Mouse (Mus musculus): Measurements from ENCODE around the gene Hps4. TPM values are rescaled to one million over a fixed set of nuclear protein-coding genes. Genes with fewer than 3 reads are reported as not detected.
A peak's percentile ranks its signal among the peaks of the same experiment; 100 is the strongest.

The Hps4 gene
- polyA plus RNA-seq, 1 experiment from 2014 or later, result 12.1 TPM

GRCm38 (mm10) chr5:112384805-112385472 lies 42.1 kb downstream of the Hps4 start:
- WGBS (ENCODE audit: insufficient replicate concordance), result 22% methylated on average over 13 of the region's 13 CpGs
- Histone ChIP-seq H3K27me3 (no peaks in the 10 kb centered on the region), H3K9ac (no peak overlapping the region), H3K36me3 (no peaks in the 10 kb centered on the region), H3K27ac (0 out of 2 replicates have a peak overlapping the region, but pooled peaks have one; percentile 23), H3K4me1 (replicated peaks) (peaks cover 27% of the 10 kb centered on the region), H3K9me3 (replicated peaks) (no peaks in the 10 kb centered on the region), H3K4me2 (no peak overlapping the region), H3K4me3 (replicated peaks) (no peak overlapping the region)
- no peak for ATAC-seq (ENCODE audit: low read depth)
- no peak for DNase-seq

- Histone ChIP-seq H3K36me3 (no peaks in the 10 kb centered on the region), H3K27me3 (peaks cover 3% of the 10 kb centered on the region), H3K4me1 (replicated peaks) (peaks cover 27% of the 10 kb centered on the region), H3K4me3 (replicated peaks) (no peak overlapping the region), H3K4me2 (no peak overlapping the region), H3K9ac (no peak overlapping the region), H3K27ac (peak overlapping the region; percentile 43), H3K9me3 (replicated peaks) (no peaks in the 10 kb centered on the region)
- peak; percentile 90 for ATAC-seq (ENCODE audit: low read depth)
- peak; percentile 77 for DNase-seq
- 24% methylated on average over 2 of the region's 2 CpGs for WGBS (ENCODE audit: insufficient replicate concordance)
Observed at GRCm38 (mm10) chr5:112385973-112386372, 43.1 kb downstream of the Hps4 start.

DNA sequence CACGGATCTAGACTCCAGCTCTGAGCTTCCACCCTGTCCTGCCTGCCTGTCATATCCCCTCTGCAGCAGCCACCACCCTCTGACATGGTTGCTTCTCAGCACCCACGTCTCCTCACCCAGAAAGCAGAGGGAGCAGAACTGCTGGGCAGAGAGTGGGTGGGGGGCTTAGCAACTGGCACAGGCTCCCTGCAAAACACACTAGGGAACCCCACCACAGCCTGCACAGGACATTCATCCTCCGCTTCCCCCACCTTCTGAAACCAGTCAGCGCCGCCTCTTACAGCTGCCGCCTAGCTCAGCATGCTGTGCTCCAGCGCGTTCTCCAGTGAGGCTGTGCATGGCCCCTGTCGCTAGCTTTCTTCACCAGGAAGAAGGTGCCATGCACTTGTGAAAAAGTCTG lies 46.5 kb downstream of the Hps4 start:
- H3K4me1 ChIP-seq (replicated peaks), result peaks cover 20% of the 10 kb centered on the region
- H3K36me3 ChIP-seq, result no peaks in the 10 kb centered on the region
- no peak overlapping the region for H3K4me3 ChIP-seq (replicated peaks)
- WGBS (ENCODE audit: insufficient replicate concordance), result 76% methylated on average over 9 of the region's 9 CpGs
- DNase-seq (no peak), ATAC-seq (ENCODE audit: low read depth) (no peak)
- no peaks in the 10 kb centered on the region for H3K9me3 ChIP-seq (replicated peaks)
- peaks cover 37% of the 10 kb centered on the region for H3K27me3 ChIP-seq
- H3K4me2 ChIP-seq, result no peak overlapping the region
- no peak overlapping the region for H3K9ac ChIP-seq
- no peak overlapping the region for H3K27ac ChIP-seq

DNA sequence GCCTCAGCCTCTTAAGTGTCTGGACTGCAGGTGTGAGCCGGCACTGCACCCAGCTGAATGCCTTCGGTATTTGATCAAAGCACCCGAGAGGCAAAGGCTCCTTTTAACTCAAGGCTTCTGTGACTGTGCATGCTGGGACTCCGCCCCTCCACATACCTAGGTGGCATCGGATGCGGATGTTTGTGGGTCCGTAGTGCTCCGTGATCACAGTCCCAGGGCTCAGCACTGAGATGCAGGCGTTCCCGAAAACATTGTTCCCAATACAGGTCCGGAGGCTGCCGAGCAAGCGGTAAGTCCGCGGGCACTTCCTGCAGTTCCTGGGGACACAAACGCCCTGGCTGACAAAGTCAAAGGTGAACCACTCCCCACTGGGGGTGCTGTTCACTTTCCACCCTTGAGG lies 48.1 kb downstream of the Hps4 start:
- no peaks in the 10 kb centered on the region for H3K36me3 ChIP-seq
- no peak overlapping the region for H3K4me2 ChIP-seq
- no peaks in the 10 kb centered on the region for H3K9me3 ChIP-seq (replicated peaks)
- DNase-seq (no peak), ATAC-seq (ENCODE audit: low read depth) (no peak)
- WGBS (ENCODE audit: insufficient replicate concordance), result 41% methylated on average over 16 of the region's 16 CpGs
- H3K4me3 ChIP-seq (replicated peaks), result no peak overlapping the region
- H3K4me1 ChIP-seq (replicated peaks), result peaks cover 5% of the 10 kb centered on the region
- no peak overlapping the region for H3K27ac ChIP-seq
- H3K27me3 ChIP-seq, result peaks cover 53% of the 10 kb centered on the region
- H3K9ac ChIP-seq, result no peak overlapping the region

DNA sequence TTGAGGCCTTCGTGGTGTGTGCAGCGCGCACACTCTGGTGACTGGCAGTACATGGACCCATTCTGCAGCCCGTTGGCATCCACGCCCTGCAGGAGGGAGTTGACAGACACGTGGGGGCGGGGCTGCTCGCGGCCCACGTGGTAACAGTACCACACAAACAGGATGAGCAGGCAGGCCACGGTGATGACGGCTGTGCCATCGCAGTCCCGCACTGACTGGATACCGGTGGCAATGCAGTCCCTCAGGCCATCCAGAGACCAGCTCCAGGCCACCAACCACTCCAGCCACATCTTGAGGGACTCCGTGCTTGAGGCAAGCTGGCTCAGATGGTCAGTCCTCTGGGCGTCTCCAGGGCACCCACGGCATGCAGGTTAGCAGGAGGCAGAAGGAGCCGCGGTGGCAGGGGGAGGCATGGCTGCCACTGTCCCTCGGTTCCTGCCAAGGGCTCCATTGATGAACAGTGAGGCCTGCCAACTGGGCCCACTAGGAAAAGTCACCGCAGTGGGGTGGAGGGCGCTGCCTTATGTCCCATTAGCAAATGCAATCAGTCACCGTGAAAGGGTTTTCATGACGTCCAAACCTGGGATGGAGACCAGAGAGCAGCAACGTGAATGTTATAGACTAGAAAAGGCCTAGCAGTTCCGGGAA lies 48.9 kb downstream of the Hps4 start:
- DNase-seq, result no peak
- Histone ChIP-seq H3K27me3 (peaks cover 61% of the 10 kb centered on the region), H3K9me3 (replicated peaks) (no peaks in the 10 kb centered on the region), H3K4me3 (replicated peaks) (no peak overlapping the region), H3K4me1 (replicated peaks) (no peaks in the 10 kb centered on the region), H3K27ac (no peak overlapping the region), H3K4me2 (no peak overlapping the region), H3K36me3 (no peaks in the 10 kb centered on the region), H3K9ac (no peak overlapping the region)
- no peak for ATAC-seq (ENCODE audit: low read depth)
- 55% methylated on average over 27 of the region's 27 CpGs for WGBS (ENCODE audit: insufficient replicate concordance)

DNA sequence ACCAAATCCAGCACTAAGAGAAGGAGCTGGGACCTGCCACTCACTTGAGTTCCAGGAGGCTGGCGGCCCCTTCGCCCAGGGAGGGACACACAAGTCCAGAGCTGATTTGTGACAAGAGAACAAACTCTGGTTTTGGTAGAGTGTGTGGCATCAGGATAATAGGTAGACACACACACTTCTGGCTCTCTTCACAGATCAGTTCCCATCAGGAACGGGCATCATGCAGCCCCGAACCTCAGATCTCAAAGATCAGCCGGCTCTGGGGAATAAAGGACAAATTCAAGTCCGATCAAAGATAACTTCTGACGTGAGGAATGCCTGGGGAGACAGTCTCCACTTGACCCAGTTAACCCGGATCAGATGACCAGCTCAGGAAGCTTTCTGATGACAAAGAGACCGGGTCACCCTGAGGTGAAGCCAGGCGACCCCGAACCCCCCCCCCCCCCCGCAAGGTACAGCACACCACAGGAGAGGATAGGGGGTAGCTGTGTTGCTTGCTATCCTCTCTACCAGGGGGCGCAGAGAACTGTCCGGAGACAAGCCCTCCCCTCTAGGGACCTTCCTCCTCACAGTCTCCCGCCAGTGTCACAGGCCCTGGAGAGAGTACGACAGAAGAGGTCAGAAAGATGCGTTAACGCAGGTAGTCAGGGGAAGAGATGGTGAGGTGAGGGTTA lies 51.0 kb downstream of the Hps4 start:
- Histone ChIP-seq H3K9ac (no peak overlapping the region), H3K9me3 (replicated peaks) (no peaks in the 10 kb centered on the region), H3K4me2 (peak overlapping the region; percentile 57), H3K36me3 (no peaks in the 10 kb centered on the region), H3K4me1 (replicated peaks) (no peaks in the 10 kb centered on the region), H3K4me3 (replicated peaks) (peak overlapping the region; percentile 46; the same call in 1 of the 2 replicates), H3K27me3 (peaks cover 64% of the 10 kb centered on the region), H3K27ac (no peak overlapping the region)
- no peak for ATAC-seq (ENCODE audit: low read depth)
- no peak for DNase-seq
- 19% methylated on average over 18 of the region's 18 CpGs for WGBS (ENCODE audit: insufficient replicate concordance)

DNA sequence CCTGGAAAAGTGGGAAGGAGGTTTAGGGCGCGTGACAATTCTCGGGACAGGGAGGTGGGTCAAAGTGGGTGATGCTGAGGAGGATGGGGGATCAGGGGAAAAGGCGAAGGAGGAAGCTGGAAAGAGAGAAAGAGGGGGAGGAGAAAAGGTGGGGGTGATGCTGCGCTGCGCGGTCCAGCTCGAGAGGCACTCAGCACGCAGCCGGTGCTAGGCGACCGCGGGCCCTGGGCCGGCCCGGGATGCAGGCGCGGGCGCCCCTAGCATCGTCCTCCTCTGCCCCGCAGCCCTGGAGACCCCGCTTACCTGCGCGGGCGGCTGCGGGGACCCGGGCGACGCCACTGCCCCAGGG lies 51.5 kb downstream of the Hps4 start:
- Histone ChIP-seq H3K4me1 (replicated peaks) (no peaks in the 10 kb centered on the region), H3K9me3 (replicated peaks) (no peaks in the 10 kb centered on the region), H3K4me3 (replicated peaks) (peak overlapping the region; percentile 46), H3K27me3 (peaks cover 64% of the 10 kb centered on the region), H3K4me2 (peak overlapping the region; percentile 57), H3K27ac (no peak overlapping the region), H3K36me3 (no peaks in the 10 kb centered on the region), H3K9ac (no peak overlapping the region)
- 2% methylated on average over 26 of the region's 28 CpGs for WGBS (ENCODE audit: insufficient replicate concordance)
- DNase-seq (no peak), ATAC-seq (ENCODE audit: low read depth) (0 out of 2 replicates have a peak, but pooled peaks have one; percentile 7)

DNA sequence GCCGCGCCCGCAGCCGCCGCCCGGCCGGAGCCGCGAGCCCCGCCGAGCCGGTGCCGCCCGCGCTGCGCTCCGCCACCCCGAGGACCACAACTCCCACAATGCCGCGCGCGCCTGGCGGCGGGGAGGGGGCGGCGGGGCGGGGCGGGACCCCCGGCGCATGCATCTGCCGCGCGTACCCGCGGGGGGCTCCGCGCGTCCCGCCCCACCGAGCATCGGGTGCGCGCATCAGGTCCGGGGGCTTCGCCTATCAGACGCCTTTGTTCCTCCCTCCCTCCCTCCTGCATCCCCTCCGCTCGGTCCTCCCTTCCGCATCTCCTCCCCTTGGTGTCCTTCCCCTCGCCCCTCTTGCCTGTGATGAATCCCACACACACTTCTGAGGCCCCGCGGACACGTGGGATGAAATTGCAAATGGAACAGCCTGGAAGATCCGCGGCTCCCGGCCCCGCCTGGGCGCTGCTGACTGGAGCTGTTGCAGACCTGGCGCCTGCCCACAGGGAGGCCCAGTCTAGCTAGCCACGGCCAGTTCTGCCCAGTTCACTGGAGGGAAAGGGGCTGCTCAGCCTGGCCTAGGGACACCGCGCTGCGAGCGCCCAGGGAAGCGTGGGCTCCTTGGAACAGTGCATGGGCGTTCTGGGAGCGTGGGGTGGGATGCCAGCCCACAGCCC lies 52.0 kb downstream of the Hps4 start, which contains the start of gene Asphd2:
Gene Asphd2 (minus strand): TSS at position 88 of the 665 bp plus-strand sequence.
- peak; percentile 62 for ATAC-seq (ENCODE audit: low read depth)
- DNase-seq, result no peak
- H3K9ac ChIP-seq, result 0 out of 2 replicates have a peak within 1 kb of the TSS, but pooled peaks have one; percentile 13
- peaks cover 64% of the 10 kb centered on the region for H3K27me3 ChIP-seq
- H3K9me3 ChIP-seq (replicated peaks), result no peaks in the 10 kb centered on the region
- no peaks in the 10 kb centered on the region for H3K36me3 ChIP-seq
- peak within 1 kb of the TSS; percentile 46 for H3K4me3 ChIP-seq (replicated peaks)
- peak within 1 kb of the TSS; percentile 57 for H3K4me2 ChIP-seq
- no peak within 1 kb of the TSS for H3K27ac ChIP-seq
- no peaks in the 10 kb centered on the region for H3K4me1 ChIP-seq (replicated peaks)
- 4% methylated on average over 52 of the region's 67 CpGs for WGBS (ENCODE audit: insufficient replicate concordance)

DNA sequence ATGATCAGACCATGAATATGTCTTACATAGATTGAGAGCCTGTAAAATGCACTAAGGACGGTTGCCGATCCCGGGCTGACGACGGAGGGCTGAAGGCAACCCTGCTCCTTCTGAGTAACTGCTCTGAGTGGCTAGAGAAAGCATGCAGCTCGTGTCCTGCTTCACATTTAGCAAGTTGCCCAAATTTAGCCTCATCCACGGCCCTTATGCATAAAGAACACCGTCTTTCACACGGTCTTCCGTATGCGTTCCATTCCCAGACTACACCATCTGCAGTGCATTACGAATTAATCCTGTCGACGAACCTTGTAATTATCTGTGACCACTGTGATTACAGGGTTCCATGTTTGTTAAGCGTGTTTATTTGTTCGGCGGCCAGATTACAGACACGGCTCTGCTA lies 53.2 kb downstream of the Hps4 start:
- Histone ChIP-seq H3K27me3 (peaks cover 60% of the 10 kb centered on the region), H3K9me3 (replicated peaks) (no peaks in the 10 kb centered on the region), H3K36me3 (no peaks in the 10 kb centered on the region), H3K27ac (no peak overlapping the region), H3K4me3 (replicated peaks) (no peak overlapping the region), H3K9ac (no peak overlapping the region), H3K4me2 (no peak overlapping the region), H3K4me1 (replicated peaks) (no peaks in the 10 kb centered on the region)
- DNase-seq, result no peak
- no peak for ATAC-seq (ENCODE audit: low read depth)
- WGBS (ENCODE audit: insufficient replicate concordance), result 73% methylated on average over 18 of the region's 18 CpGs

- Histone ChIP-seq H3K27me3 (peaks cover 28% of the 10 kb centered on the region), H3K9me3 (replicated peaks) (no peaks in the 10 kb centered on the region), H3K27ac (no peak overlapping the region), H3K4me2 (no peak overlapping the region), H3K36me3 (no peaks in the 10 kb centered on the region), H3K4me3 (replicated peaks) (no peak overlapping the region), H3K4me1 (replicated peaks) (no peaks in the 10 kb centered on the region), H3K9ac (no peak overlapping the region)
- WGBS (ENCODE audit: insufficient replicate concordance), result 59% methylated on average over 10 of the region's 10 CpGs
- ATAC-seq (ENCODE audit: low read depth) (no peak), DNase-seq (no peak)
Observed at GRCm38 (mm10) chr5:112399284-112399683, 56.4 kb downstream of the Hps4 start.

DNA sequence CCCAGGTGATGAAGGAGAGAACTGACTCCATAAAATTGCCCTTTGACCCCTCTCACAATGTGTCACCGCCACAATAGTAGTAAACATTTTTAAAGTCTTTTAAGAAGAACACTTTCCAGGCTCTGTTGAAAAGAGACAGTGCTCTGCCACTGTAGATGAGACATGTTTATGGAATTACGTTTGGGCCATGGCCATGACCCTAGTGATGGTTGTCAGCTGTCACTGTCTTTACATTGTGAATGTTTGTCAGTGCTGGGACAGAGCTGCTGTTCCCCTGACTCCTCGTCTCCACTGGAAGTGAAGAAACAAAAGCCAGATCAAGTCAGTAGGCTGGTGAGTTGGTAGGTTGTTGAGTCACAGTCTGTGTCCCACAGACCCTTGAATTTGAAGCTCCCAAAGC lies 59.6 kb downstream of the Hps4 start:
- H3K4me3 ChIP-seq (replicated peaks), result no peak overlapping the region
- WGBS (ENCODE audit: insufficient replicate concordance), result 55% methylated on average over 3 of the region's 3 CpGs
- DNase-seq, result no peak
- no peak overlapping the region for H3K9ac ChIP-seq
- H3K9me3 ChIP-seq (replicated peaks), result no peaks in the 10 kb centered on the region
- no peaks in the 10 kb centered on the region for H3K4me1 ChIP-seq (replicated peaks)
- ATAC-seq (ENCODE audit: low read depth), result no peak
- no peak overlapping the region for H3K27ac ChIP-seq
- H3K27me3 ChIP-seq, result no peaks in the 10 kb centered on the region
- H3K4me2 ChIP-seq, result no peak overlapping the region
- no peaks in the 10 kb centered on the region for H3K36me3 ChIP-seq

Data from liver, embryonic 13.5 days (tissue).